Mouse (Mus musculus): ENCODE data around the gene Lrrk1. TPM values are rescaled to one million over a fixed set of nuclear protein-coding genes. Genes with fewer than 3 reads are reported as not detected.
A peak's percentile ranks its signal among the peaks of the same experiment; 100 is the strongest.

Gene Lrrk1
- total and polyA plus RNA-seq, 3 experiments: 7.8 to 11.0 (median 9.6) TPM

- 31% methylated on average over 8 of the region's 8 CpGs for WGBS
- H3K36me3 ChIP-seq (ENCODE audit: control insufficient read depth, insufficient read depth, low read length): no peaks in the 10 kb centered on the region
- TF ChIP-seq POLR2A (IDR thresholded peaks at IDR 0.05; ENCODE audit: insufficient read depth, low read depth, low read length) (no peak), CTCF (IDR thresholded peaks at IDR 0.05) (no peak), EP300 (IDR thresholded peaks at IDR 0.05; ENCODE audit: insufficient read depth, low read depth, low read length) (no peak)
- no peak for DNase-seq
- H3K4me3 ChIP-seq: no peak overlapping the region
- no peaks in the 10 kb centered on the region for H3K27me3 ChIP-seq (ENCODE audit: control insufficient read depth, insufficient read depth, low read length)
- no peak overlapping the region for H3K27ac ChIP-seq
- peaks cover 11% of the 10 kb centered on the region for H3K4me1 ChIP-seq (ENCODE audit: control insufficient read depth, insufficient read depth, low read length)
- H3K9ac ChIP-seq (ENCODE audit: low read depth, low read length): no peak overlapping the region
- intact Hi-C loops (cut with DNase I): no loop called here
- no peaks in the 10 kb centered on the region for H3K79me2 ChIP-seq (replicated peaks; ENCODE audit: control insufficient read depth, insufficient read depth, low read length)
Measured at GRCm38 (mm10) chr7:66200791-66201450, 187.2 kb downstream of the Lrrk1 start.

GRCm38 (mm10) chr7:66200383-66200782 is 187.8 kb downstream of the Lrrk1 start:
- H3K4me1 ChIP-seq (ENCODE audit: control insufficient read depth, insufficient read depth, low read length): peaks cover 13% of the 10 kb centered on the region

GRCm38 (mm10) chr7:66199391-66199831 is 188.7 kb downstream of the Lrrk1 start:
- intact Hi-C loops (cut with DNase I): loop anchor here (5.0 kb wide), 2 partner anchors 48 to 92 kb away; partner anchors contain the start of gene Chsy1
- no peak overlapping the region for H3K4me3 ChIP-seq
- DNase-seq: peak; percentile 42 to 64
- H3K27ac ChIP-seq: peak overlapping the region; percentile 36; the same call in 1 of the 2 replicates
- 74% methylated on average over 5 of the region's 5 CpGs for WGBS
- peaks cover 15% of the 10 kb centered on the region for H3K4me1 ChIP-seq (ENCODE audit: control insufficient read depth, insufficient read depth, low read length)
- no peak overlapping the region for H3K9ac ChIP-seq (ENCODE audit: low read depth, low read length)
- H3K36me3 ChIP-seq (ENCODE audit: control insufficient read depth, insufficient read depth, low read length): no peaks in the 10 kb centered on the region
- TF ChIP-seq CTCF (IDR thresholded peaks at IDR 0.05) (no peak), EP300 (IDR thresholded peaks at IDR 0.05; ENCODE audit: insufficient read depth, low read depth, low read length) (no peak), POLR2A (IDR thresholded peaks at IDR 0.05; ENCODE audit: insufficient read depth, low read depth, low read length) (no peak)
- no peaks in the 10 kb centered on the region for H3K27me3 ChIP-seq (ENCODE audit: control insufficient read depth, insufficient read depth, low read length)
- no peaks in the 10 kb centered on the region for H3K79me2 ChIP-seq (replicated peaks; ENCODE audit: control insufficient read depth, insufficient read depth, low read length)

More at GRCm38 (mm10) chr7:66200383-66200782, 187.8 kb downstream of the Lrrk1 start:
- no peak overlapping the region for H3K9ac ChIP-seq (ENCODE audit: low read depth, low read length)
- no peak for DNase-seq
- intact Hi-C loops (cut with DNase I): no loop called here
- H3K79me2 ChIP-seq (replicated peaks; ENCODE audit: control insufficient read depth, insufficient read depth, low read length): no peaks in the 10 kb centered on the region
- no peak for TF ChIP-seq EP300 (IDR thresholded peaks at IDR 0.05; ENCODE audit: insufficient read depth, low read depth, low read length)
- no peak for TF ChIP-seq POLR2A (IDR thresholded peaks at IDR 0.05; ENCODE audit: insufficient read depth, low read depth, low read length)
- TF ChIP-seq CTCF (IDR thresholded peaks at IDR 0.05): no peak
- H3K36me3 ChIP-seq (ENCODE audit: control insufficient read depth, insufficient read depth, low read length): no peaks in the 10 kb centered on the region
- H3K4me3 ChIP-seq: no peak overlapping the region
- no peaks in the 10 kb centered on the region for H3K27me3 ChIP-seq (ENCODE audit: control insufficient read depth, insufficient read depth, low read length)
- 91% methylated on average over 3 of the region's 3 CpGs for WGBS
- H3K27ac ChIP-seq: no peak overlapping the region

GRCm38 (mm10) chr7:66198416-66198815 is 189.7 kb downstream of the Lrrk1 start:
- H3K79me2 ChIP-seq (replicated peaks; ENCODE audit: control insufficient read depth, insufficient read depth, low read length): no peaks in the 10 kb centered on the region
- no peak overlapping the region for H3K9ac ChIP-seq (ENCODE audit: low read depth, low read length)
- WGBS: 84% methylated on average over 10 of the region's 10 CpGs
- no peaks in the 10 kb centered on the region for H3K36me3 ChIP-seq (ENCODE audit: control insufficient read depth, insufficient read depth, low read length)
- H3K27me3 ChIP-seq (ENCODE audit: control insufficient read depth, insufficient read depth, low read length): no peaks in the 10 kb centered on the region
- intact Hi-C loops (cut with DNase I): loop anchor here (5.0 kb wide), 2 partner anchors 49 to 91 kb away; partner anchors contain the start of gene Chsy1
- H3K4me3 ChIP-seq: no peak overlapping the region
- peaks cover 15% of the 10 kb centered on the region for H3K4me1 ChIP-seq (ENCODE audit: control insufficient read depth, insufficient read depth, low read length)
- no peak for DNase-seq
- no peak for TF ChIP-seq CTCF (IDR thresholded peaks at IDR 0.05)
- no peak for TF ChIP-seq EP300 (IDR thresholded peaks at IDR 0.05; ENCODE audit: insufficient read depth, low read depth, low read length)
- no peak for TF ChIP-seq POLR2A (IDR thresholded peaks at IDR 0.05; ENCODE audit: insufficient read depth, low read depth, low read length)
- no peak overlapping the region for H3K27ac ChIP-seq

- peak overlapping the region; percentile 88 for H3K27ac ChIP-seq
- no peak overlapping the region for H3K4me3 ChIP-seq
- intact Hi-C loops (cut with DNase I): loop anchor here (5.0 kb wide), 2 partner anchors 50 to 90 kb away; partner anchors contain the start of gene Chsy1
- no peaks in the 10 kb centered on the region for H3K36me3 ChIP-seq (ENCODE audit: control insufficient read depth, insufficient read depth, low read length)
- 14% methylated on average over 11 of the region's 11 CpGs for WGBS
- no peaks in the 10 kb centered on the region for H3K27me3 ChIP-seq (ENCODE audit: control insufficient read depth, insufficient read depth, low read length)
- TF ChIP-seq EP300 (IDR thresholded peaks at IDR 0.05; ENCODE audit: insufficient read depth, low read depth, low read length) (peak; percentile 59; the same call in 1 of the 2 replicates), CTCF (IDR thresholded peaks at IDR 0.05) (no peak)
- H3K4me1 ChIP-seq (ENCODE audit: control insufficient read depth, insufficient read depth, low read length): peaks cover 15% of the 10 kb centered on the region
- peak overlapping the region; percentile 12; the same call in 1 of the 2 replicates for H3K9ac ChIP-seq (ENCODE audit: low read depth, low read length)
- DNase-seq: peak; percentile 57 to 83
- H3K79me2 ChIP-seq (replicated peaks; ENCODE audit: control insufficient read depth, insufficient read depth, low read length): no peaks in the 10 kb centered on the region
Measured at GRCm38 (mm10) chr7:66196609-66197445, 191.3 kb downstream of the Lrrk1 start.
